Mouse (Mus musculus) T-helper 1 cell (primary cell): ENCODE measurements at regions not wholly inside any gene's neighbourhood (a gene's known extent, or its start where the extent isn't known, plus 50 kb on each side); places are given as distances from the start of the nearest gene placed in this dataset.

Source experiments
- in situ Hi-C: fragments of 300-600 bp; cut with MboI, MseI; formaldehyde crosslinking; loops from one replicate; pipeline ENCODE4 v1.15.1; 2025; ENCODE audit warnings: high pct_unique_total_duplicates

GRCm38 (mm10) chr2:108289696-108290430, 990.7 kb upstream of the Kif18a start:
- in situ Hi-C loops, result no loop called here

DNA sequence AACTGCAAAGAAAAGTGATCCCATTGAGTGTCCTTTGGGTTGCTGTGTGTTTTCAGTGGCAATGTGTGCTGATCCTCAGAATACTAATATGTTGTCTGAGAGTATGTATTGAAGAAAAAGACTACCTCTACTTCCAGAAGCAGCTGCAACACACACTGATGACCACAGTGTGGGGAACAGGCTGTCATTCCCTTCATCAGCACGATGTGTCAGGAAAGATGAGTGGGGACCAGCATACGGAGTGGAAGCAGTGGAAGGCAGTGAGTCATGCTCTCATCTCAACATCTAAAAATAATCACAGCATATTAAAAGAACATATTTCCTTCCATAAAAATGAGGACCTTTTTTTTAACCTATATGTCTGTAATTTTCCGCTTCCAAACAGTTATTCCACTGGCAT, 977.8 kb upstream of the Kif18a start:
- in situ Hi-C loops, result loop anchor here (5.0 kb wide), 1 partner anchor 55 kb away; no protein-coding TSS in a partner anchor
